Mouse (Mus musculus) c-Kit-positive CD71-positive TER-119-negative erythroid progenitor cells, embryonic 14.5 days (primary cell): ENCODE data around the gene Spdef.

Source experiments
- DNase-seq: peaks from one replicate; pipeline ENCODE4 v3.0.0-alpha.2; 2013; ENCODE audit warnings: low read depth

The Spdef gene

DNA sequence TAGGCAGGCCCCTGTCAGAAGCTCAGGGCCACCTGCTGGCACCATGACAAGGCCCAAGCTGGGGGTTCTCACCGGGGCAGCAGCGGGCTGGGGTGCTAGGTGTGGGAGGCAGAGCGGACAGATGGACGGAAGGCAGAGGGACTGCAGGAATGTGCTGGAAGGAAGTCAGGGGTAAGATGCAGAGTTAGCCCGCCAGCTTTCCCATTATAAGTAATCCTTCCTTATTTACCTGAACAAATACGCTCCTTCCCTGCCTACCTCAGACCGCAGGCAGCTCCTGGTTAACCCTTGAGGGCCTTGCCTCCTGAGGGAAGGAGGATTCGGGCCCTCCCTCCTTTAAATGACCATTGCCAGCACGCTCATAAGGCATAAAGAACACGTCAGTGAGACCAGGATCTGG, at the start of gene Spdef:
Gene Spdef, minus strand, starts transcription at position 186 of the 400 bp plus-strand sequence.
- DNase-seq: no peak

DNA sequence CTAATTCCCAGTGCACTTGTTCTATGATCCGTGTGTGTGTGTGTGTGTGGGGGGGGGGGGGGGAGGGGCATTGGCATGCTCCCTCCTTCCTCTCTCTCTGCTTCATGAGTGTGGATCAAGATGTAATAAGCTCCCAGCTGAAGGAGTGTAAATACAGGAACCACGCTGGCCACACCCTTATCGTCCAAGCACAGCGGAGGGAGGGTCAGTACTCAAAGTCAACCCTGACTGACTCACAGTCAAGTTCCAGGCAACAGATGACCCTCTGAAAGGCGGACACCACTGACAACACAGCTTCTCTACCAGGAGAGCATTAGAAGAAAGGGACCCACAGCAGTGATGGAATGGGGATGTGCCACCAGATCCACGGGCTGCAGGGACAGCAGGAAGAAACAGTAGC, 49.1 kb upstream of the Spdef start:
- no peak for DNase-seq

DNA sequence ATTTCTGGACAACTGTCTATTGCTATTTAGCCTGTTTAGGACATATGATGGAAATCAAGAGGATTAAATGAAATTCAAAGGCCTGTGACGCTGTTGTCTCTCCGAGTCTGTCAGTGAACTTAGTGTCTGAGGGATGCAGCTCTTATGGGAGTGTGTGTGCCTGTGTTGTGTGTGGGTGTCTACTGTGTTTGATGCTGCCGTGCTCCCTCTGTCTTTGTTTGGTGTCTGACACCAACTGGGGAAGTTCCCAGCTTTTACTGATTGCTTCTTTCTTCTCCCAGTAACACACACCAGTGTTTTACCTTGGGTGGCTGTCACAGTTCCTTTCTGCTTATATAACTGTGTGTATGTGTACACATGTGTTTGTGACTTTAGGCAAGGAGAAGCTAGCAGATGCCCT, 45.4 kb upstream of the Spdef start:
- DNase-seq: no peak

GRCm38 (mm10) chr17:27771616-27772015, 42.9 kb upstream of the Spdef start:
- DNase-seq: no peak

GRCm38 (mm10) chr17:27768817-27769542, 40.2 kb upstream of the Spdef start:
- peak; percentile 62 for DNase-seq

- no peak for DNase-seq
Measured at GRCm38 (mm10) chr17:27767543-27767942, 38.8 kb upstream of the Spdef start.

DNA sequence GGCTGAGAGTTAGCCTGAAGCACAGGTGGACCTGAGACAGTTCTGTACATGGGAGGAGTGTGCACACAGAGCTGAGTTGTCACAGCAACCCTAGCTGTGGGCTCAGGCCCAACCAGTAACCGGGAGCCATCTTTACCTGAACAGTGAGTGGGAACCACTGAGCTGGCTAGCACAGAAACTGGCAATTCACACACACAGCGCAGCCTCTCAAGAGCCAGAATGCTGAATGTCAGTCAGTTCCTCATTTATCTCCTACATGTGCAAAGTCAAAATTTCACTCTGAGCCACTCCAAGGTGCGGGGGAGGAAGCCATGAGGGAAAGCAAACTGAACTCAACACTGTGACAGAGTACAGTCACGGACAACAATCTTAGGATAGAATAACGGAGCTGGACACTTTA, 38.4 kb upstream of the Spdef start:
- DNase-seq: no peak

GRCm38 (mm10) chr17:27765066-27765465, 36.3 kb upstream of the Spdef start:
- no peak for DNase-seq

DNA sequence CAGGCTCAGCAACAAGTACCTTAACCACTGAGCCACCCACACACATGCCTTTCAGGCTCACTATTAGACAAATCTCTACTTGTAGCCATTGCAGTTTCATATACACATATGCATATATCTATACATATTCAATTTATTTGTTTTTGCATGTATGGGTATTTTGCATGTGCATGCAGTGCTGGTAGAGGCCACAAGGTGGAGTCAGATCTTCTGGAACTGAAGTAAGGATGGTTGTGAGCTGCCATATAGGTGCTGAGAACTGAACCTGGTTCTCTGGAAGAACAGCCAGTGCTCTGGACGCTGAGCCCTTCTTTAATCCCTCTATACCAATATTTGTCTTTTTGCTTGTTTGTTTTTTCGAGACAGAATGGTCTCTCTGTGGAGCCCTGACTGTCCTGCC, 35.7 kb upstream of the Spdef start:
- DNase-seq: no peak

DNA sequence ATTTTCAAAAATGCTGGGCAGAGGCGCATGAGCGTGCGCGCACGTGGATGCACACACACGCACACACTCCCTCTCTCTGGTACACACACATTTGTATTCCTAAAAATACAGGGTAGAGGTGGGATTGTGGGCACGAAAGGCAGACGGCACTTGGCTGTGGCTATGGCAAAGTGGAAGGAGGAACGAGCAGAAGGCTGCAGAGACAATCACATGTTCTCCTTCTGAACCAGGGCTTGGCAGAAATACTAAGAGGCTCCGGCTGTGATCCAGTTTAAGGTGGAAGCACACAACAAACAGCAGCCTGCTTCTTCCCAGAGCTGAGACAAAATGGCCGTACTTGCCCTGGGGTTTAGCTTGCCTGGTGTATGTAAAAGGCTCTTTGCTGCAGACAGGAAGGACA, 34.1 kb upstream of the Spdef start:
- DNase-seq: no peak

DNA sequence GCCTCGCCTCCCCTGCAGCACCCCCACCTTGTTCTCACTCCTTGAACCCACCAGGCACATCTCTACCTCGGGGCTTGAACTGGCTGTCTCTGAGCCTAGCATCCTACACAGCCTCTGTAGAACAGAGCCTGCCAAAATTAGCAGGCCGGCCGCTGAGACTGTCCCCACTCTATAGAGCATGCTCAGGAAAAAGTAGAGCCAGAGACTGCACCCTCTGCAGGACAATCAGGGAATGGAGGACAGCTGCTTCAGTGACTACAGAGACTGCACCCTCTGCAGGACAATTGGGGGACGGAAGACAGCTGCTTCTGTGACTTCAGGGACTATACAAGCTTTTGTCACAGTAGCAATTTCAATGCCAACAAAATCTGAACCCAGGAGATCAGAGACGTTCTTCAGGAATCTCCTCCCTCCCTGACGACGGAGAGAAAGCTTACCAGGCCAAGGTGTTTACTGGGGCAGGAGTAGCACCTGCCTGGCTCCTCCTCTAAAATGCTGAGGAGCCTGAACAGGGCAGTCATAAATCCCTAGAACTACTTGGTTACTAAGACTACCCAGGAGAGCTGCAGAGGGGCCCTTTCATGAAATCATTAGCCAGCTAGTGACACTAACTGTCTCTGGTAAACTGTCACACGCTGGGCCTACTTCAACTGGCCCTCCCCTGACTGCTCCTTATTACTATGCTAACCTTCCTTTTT, 33.0 kb upstream of the Spdef start:
- DNase-seq: peak; percentile 48

DNA sequence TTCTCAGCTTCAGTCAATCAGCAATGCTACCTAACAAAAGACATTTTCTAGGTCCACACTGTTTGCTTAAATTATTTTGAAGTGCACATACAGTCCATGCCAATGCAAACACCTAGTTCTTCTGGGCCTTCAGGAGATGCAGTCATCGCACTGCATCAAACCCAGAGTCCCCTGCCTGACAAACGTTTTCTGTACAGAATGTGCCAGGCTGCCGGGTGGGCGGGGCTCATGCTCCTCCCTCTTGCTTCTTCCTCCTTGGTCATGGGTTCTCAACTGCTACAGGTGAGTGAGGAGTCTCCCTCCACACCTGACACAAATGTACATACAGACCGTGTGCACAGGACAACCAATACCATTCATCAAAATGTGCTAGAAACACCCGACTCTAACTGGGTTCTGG, 31.4 kb upstream of the Spdef start:
- no peak for DNase-seq

DNA sequence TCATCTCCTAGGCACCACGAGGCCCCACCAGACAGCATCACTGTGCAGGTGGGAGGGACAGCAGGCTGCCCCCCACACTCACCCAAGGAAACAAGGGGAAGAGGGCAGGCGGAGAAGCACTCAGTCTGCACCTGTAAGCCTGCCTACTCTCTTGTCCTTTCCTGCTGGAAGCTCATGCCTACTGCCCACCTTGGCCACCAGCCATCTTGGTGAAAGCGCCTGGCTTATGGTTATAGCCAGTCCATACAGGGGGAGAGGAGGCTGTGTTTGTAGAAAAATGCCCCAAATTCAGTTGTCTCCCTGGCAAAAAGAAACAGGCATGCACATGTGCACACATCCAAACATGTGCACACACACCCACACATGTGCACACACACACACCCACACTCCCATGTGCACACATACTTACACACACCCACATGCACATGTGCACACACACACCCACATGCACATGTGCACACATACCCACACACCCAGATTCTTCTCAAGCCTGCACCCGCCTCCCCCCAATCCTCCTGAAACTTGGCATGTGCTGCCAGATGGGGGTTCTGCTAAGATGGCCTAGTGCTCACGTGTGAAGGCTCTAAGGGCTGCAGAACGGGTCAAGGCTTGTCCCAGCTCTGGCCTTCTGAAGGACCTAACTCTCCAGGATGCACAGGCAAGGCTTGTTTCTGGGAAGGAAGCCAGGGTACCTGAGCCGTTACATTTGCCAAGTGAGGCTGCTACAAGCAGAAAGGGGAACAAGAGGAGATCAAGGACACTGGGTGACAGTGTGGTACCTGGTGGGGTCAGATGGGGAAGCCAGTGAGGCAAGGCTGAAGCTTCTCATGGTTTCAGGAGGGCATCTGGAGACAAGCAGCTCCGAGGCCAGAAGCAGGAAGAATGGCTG, 22.8 kb upstream of the Spdef start:
- DNase-seq: no peak

DNA sequence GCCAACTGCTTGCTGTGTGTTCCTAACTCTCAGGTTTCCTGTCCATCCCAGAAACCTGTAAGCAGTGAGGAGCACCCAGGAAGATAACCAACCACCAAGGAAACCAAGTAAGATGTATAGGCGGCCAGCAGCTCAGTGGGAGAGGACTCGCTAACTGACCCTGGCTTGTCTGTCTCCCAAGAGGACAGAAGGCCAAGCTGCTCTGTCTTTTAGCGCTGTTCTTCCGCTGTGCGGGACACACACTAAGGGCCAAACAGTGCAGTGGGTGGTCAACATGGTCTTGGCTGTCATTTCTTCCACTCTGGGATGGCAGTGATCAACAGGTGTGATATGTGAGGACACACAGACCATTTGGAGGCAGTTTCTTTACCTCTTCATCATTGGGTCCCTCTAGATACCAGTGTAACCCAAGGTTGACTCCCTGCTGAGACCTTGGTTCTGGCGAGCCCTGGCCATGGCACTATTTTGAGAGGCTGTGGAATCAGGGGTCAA, 21.7 kb upstream of the Spdef start:
- DNase-seq: no peak

DNA sequence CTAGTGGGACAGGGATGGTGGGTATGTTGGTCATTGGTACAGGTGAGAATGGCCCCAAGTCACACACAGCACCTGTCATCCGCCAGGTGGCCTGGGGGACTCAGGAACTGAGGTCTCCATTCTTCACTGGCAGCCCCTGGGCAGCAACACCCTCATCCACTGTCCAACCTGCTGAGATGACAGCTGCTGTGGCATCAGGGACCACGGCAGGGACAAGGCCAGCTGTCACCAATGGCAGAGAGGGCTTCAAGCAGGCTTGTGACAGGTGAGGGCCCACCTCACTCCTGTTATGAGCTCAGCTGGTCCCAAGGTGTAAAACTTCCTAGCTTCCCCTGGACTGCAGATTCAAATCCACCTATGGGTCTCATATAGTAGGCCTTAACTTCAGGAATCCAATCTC, 19.4 kb upstream of the Spdef start:
- DNase-seq: no peak

- DNase-seq: no peak
Measured at GRCm38 (mm10) chr17:27746446-27746845, 17.7 kb upstream of the Spdef start.

- no peak for DNase-seq
Measured at GRCm38 (mm10) chr17:27740961-27741360, 12.2 kb upstream of the Spdef start.

GRCm38 (mm10) chr17:27734344-27735073, 5.8 kb upstream of the Spdef start:
- DNase-seq: peak; percentile 8

DNA sequence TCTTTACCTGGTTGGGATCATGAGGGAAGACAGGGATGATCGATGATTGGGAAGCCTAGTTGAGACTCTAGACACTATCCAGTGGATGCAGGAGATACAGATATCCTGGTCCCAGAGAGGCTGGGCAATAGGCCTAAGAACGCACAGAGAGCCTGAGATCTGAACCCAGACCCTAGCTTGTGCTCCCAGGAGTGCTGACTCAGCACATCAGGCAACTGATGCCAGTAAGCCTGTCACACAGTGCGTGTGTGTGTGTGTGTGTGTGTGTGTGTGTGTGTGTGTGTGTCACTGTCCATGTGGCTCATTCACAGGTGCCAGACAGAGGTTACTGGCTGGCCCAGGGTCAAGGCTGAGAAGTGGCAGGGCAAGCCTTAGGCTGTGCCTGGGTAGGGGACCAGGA, 3.9 kb upstream of the Spdef start:
- no peak for DNase-seq

- DNase-seq: no peak
Measured at GRCm38 (mm10) chr17:27732152-27732551, 3.4 kb upstream of the Spdef start.

DNA sequence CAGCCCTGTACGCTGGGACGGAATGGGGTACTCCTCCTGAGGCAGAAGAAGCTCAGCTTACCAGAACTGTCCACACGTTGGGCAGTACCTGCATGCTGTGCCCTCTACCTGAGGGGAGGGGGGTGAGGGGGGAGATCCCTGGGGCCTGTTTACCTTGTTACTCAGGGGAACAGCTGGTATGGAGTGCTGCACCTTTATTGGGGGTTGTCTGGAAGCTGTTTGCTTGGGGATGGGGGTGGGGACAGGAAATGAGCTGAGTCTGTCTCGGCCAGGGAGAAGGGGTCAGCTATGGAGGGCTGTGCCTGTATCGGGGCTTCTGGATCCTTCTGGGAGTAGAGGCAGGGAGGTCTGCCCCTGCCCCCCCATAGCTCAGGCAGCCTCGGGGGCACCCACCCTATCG, 2.2 kb downstream of the Spdef start:
- no peak for DNase-seq

DNA sequence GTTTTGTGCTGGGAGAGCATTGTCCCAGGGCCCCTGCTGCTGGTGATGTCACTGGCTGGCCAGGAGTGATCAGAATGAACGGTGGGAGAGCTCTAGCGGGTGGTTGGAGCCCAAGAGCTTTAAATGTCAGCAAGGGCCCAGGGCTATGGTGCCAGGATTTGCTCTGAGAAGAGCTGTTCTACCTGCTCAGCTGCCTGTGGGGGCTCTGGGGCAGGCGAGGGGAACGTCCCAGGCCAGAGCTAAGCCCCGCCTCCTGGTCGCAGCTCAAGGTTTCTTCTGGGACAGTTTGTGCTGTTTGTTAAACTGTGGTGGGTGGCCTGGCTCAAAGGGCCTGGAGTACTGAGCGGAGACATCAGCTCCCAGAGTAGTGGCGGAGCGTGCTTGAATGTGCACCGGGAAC, 3.3 kb downstream of the Spdef start:
- DNase-seq: no peak
